Mouse (Mus musculus) myocyte (in vitro differentiated cells): ENCODE measurements around the gene Zbtb20.

ENCODE experiments used
- MAX ChIP-seq: IDR thresholded peaks from one replicate; pipeline ENCODE4 v1.6.1; 2011; ENCODE audit warnings: low read depth, mild to moderate bottlenecking, control low read depth
- POLR2A ChIP-seq: IDR thresholded peaks from one replicate; pipeline ENCODE4 v1.6.1; 2011; ENCODE audit warnings: low read depth, mild to moderate bottlenecking, control low read depth, moderate library complexity; ENCODE audit not compliant: insufficient read length
- TCF3 ChIP-seq: IDR thresholded peaks from one replicate; pipeline ENCODE4 v1.6.1; 2011; ENCODE audit warnings: low read depth, control low read depth; ENCODE audit not compliant: insufficient read length
- USF1 ChIP-seq: IDR thresholded peaks from one replicate; pipeline ENCODE4 v1.6.1; 2011; ENCODE audit warnings: low read depth, mild to moderate bottlenecking, control low read depth, moderate library complexity

- TF ChIP-seq TCF3: no peak
- no peak for TF ChIP-seq POLR2A
- TF ChIP-seq USF1: no peak
- TF ChIP-seq MAX: no peak
Observed at GRCm38 (mm10) chr16:43253077-43253476, 377.4 kb downstream of the Zbtb20 start.
